Mouse (Mus musculus) C2C12 (cell line): ENCODE measurements at regions not wholly inside any gene's neighbourhood (a gene's known extent, or its start where the extent isn't known, plus 50 kb on each side); places are given as distances from the start of the nearest gene placed in this dataset.

Experiments used
- CEBPB ChIP-seq: IDR thresholded peaks from one replicate; pipeline ENCODE4 v1.6.1; 2011; ENCODE audit warnings: low read depth, mild to moderate bottlenecking, control low read depth, moderate library complexity
- CTCF ChIP-seq: IDR thresholded peaks from one replicate; pipeline ENCODE4 v1.5.1; 2011; ENCODE audit not compliant: control insufficient read depth, insufficient read depth, insufficient read length
- FOSL1 ChIP-seq: IDR thresholded peaks from one replicate; pipeline ENCODE4 v1.8.0; 2011; ENCODE audit warnings: mild to moderate bottlenecking, low read length; ENCODE audit not compliant: poor library complexity, insufficient read depth, severe bottlenecking
- MAX ChIP-seq: IDR thresholded peaks from one replicate; pipeline ENCODE4 v1.6.1; 2011; ENCODE audit warnings: mild to moderate bottlenecking, control low read depth
- MYOD1 ChIP-seq: IDR thresholded peaks from one replicate; pipeline ENCODE4 v1.6.1; 2011; ENCODE audit warnings: low read depth; ENCODE audit not compliant: control insufficient read depth, insufficient read length
- MYOG ChIP-seq: IDR thresholded peaks from one replicate; pipeline ENCODE4 v1.6.1; 2011; ENCODE audit not compliant: control insufficient read depth, insufficient read length; ENCODE audit errors: extremely low read depth
- USF1 ChIP-seq: IDR thresholded peaks from one replicate; pipeline ENCODE4 v1.6.1; 2011; ENCODE audit warnings: low read depth, mild to moderate bottlenecking, control low read depth, moderate library complexity

DNA sequence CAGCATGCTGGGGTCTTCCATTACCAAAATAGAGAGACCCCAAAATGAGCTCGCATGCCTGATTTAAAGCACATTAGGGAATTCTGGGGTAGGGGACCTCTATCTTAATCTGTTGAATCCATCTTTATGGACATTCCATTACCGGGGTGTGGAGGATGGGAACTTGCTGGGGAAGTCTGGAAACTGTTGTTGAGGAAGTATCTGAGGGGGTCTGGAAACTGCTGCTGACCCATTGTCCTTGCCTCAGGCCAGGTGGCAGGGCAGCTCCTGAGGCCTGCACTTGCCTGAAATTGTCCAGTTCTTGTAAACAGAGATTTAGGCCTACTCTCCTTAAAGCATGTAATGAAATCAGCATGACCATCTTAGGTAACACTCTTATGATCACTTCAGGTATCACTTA is 59.4 kb upstream of the B3galnt1 start:
- TF ChIP-seq CTCF (no peak), MAX (no peak), CEBPB (no peak), MYOG (no peak), MYOD1 (no peak), USF1 (no peak), FOSL1 (no peak)
